Mouse (Mus musculus) adrenal gland, adult 18-20 months (tissue): ENCODE results near the gene Nsmce4a. TPM values are rescaled to one million over a fixed set of nuclear protein-coding genes. Genes with fewer than 3 reads are reported as not detected.
"Not testable (repeated sequence)": the region's sequence is repeated elsewhere in the genome, so short reads cannot be mapped to it uniquely, and the experiment has no call there.

Source experiments
- DNase-seq, 2 experiments: peaks; one replicate each; pipeline ENCODE4 v3.0.0; 2021 to 2022; ENCODE audit warnings: low spot score in 2 of 2
- long read RNA-seq, 2 experiments: library from polyadenylated mRNA; stranded (forward); transcript quantifications; one replicate each; pipeline ENCODE4 v2.0.0; 2021
- total RNA-seq, 2 experiments: library from RNA; stranded (reverse); gene quantifications; 1 replicate in 1 of 2; 2 replicates in 1 of 2; pipeline ENCODE4 v1.2.3; 2021

The Nsmce4a gene
- total RNA-seq = 10 to 100 TPM; 38.2 to 55.1 TPM
- long read RNA-seq, experiment 1, transcript Nsmce4a-202 (11 exons, 1,435 nt) = major isoform, 20 of 20 reads
- long read RNA-seq, experiment 1, partial matches to known transcripts = 0 of 20 reads
- long read RNA-seq, experiment 1, other reads (novel, unspliced or antisense) = 0 of 20 reads
- long read RNA-seq, experiment 2, transcript Nsmce4a-202 (11 exons, 1,435 nt) = major isoform, 69 of 77 reads
- long read RNA-seq, experiment 2, partial matches to known transcripts = 2 of 77 reads
- long read RNA-seq, experiment 2, other reads (novel, unspliced or antisense) = 6 of 77 reads

- no peak for DNase-seq
Observed at GRCm38 (mm10) chr7:130572821-130573220, at the start of gene Nsmce4a. TSS of gene Nsmce4a (minus strand) at chr7:130573118.

DNA sequence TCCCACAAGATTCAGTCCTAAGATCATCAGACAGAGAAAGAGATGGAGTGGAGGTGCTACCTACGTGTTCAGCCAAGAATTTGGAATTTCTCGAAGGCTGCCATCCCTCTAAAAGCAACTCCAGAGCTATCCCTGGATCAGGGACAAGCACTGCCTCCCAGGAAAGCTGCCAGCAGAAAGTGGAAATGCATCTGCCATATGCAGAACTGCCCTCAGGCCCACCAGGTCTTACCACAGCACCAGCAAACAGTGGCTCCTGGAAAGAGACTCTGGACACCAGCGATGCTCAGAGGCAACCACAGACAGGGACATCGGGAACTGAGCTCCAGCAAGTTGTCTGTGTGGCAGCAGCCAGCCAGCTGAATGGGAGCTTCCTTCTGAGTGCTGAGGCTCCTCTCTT, 49.4 kb upstream of the Nsmce4a start:
- no peak for DNase-seq

- no peak for DNase-seq
Observed at GRCm38 (mm10) chr7:130621953-130622352, 49.0 kb upstream of the Nsmce4a start.

GRCm38 (mm10) chr7:130621068-130621467, 48.1 kb upstream of the Nsmce4a start:
- DNase-seq = no peak

GRCm38 (mm10) chr7:130617591-130617990, 44.7 kb upstream of the Nsmce4a start:
- no peak for DNase-seq

DNA sequence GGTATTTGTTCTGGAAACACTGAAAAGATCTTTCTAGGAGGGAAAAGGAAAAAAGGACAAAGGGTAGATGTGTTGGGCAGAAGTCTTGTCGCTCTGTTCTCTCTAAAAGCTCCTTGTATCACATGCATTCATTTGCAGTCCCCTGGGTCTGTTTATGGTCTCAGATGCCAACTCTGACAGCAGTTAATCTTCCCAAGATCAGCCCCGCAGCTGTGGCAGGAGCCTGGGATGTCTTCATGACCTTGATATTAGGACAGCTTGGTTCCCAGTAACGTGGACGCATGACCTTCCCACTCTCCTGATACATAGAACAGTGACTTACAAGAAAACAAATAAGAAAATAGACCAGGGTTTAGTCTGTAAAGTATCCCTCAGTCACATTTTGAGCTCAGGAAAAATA, 41.1 kb upstream of the Nsmce4a start:
- no peak for DNase-seq

- DNase-seq = no peak
Observed at GRCm38 (mm10) chr7:130606958-130607357, 34.0 kb upstream of the Nsmce4a start.

- no peak for DNase-seq
Observed at GRCm38 (mm10) chr7:130605111-130605510, 32.2 kb upstream of the Nsmce4a start.

GRCm38 (mm10) chr7:130604390-130604789, 31.5 kb upstream of the Nsmce4a start:
- no peak for DNase-seq

DNA sequence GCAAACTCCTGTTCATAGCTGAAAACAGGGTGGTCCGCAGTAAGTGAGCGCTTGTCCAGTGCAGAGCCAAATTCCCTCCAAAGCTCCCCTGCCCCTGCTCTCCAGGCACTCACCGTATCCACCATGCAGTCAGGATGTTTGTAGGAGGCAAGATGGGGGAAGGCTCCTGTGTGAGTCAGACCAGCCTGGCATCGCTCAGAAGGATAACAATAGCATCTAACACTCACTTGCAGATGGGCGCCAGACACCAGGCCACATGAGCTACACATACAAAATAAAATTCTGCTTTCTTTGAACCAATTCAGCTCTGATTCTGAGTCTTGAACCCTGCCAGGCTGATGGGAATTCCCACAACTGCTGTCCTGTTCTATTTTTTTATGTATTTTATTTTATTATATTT, 30.6 kb upstream of the Nsmce4a start:
- no peak for DNase-seq

- DNase-seq = no peak
Observed at GRCm38 (mm10) chr7:130602804-130603203, 29.9 kb upstream of the Nsmce4a start.

- DNase-seq = no peak
Observed at GRCm38 (mm10) chr7:130600546-130600945, 27.6 kb upstream of the Nsmce4a start.

DNA sequence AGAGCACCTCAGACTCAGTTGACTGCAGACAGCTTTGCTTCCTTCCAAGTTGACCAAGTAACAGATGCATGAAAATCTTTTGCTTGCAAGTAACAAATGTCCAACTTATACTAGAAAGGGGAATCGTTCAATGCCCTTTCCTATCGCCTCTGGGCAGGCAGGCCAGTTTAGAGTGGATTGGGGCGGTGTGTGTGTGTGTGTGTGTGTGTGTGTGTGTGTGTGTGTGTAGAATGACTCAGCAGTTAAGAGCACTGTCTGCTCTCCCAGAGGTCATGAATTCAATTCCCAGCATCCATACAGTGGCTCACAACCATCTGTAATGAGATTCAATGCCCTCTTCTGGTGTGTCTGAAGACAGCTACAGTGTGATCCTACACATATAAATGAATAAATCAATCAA, 27.2 kb upstream of the Nsmce4a start:
- no peak for DNase-seq

- DNase-seq = no peak
Observed at GRCm38 (mm10) chr7:130597546-130597945, 24.6 kb upstream of the Nsmce4a start.

- DNase-seq = not testable (repeated sequence)
Observed at GRCm38 (mm10) chr7:130596079-130596855, 23.3 kb upstream of the Nsmce4a start.

- DNase-seq = not testable (repeated sequence)
Observed at GRCm38 (mm10) chr7:130593375-130594239, 20.7 kb upstream of the Nsmce4a start.

- DNase-seq = not testable (repeated sequence)
Observed at GRCm38 (mm10) chr7:130592975-130593374, 20.1 kb upstream of the Nsmce4a start.

DNA sequence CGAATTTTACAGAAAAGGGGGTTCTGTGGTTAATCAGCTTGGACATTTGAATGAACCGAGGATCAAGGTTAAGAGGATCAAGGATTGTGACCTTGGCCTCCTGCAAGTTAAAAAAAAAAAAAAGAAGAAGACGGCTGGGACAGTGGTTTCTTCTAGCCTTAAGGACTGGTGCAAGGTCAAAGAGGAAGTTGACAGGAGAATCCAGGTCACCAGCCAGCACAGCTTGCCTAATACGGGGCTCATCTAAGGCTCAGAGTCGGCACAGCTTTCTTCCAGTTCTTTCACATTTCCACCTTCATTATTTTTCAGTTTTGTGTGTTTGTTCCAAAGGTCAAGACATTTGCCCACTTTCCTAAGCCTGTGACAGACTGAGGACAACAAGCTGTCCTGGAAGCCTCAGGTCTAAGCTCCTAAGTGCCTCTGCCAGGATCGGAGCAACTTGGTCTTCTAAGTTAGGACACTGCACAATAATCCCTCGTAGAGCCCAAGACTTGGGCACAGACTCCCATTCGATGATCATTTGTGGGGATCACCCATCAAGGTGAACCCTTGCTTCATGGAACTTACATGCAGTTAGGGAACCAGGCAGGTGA, 18.0 kb upstream of the Nsmce4a start:
- DNase-seq = no peak

DNA sequence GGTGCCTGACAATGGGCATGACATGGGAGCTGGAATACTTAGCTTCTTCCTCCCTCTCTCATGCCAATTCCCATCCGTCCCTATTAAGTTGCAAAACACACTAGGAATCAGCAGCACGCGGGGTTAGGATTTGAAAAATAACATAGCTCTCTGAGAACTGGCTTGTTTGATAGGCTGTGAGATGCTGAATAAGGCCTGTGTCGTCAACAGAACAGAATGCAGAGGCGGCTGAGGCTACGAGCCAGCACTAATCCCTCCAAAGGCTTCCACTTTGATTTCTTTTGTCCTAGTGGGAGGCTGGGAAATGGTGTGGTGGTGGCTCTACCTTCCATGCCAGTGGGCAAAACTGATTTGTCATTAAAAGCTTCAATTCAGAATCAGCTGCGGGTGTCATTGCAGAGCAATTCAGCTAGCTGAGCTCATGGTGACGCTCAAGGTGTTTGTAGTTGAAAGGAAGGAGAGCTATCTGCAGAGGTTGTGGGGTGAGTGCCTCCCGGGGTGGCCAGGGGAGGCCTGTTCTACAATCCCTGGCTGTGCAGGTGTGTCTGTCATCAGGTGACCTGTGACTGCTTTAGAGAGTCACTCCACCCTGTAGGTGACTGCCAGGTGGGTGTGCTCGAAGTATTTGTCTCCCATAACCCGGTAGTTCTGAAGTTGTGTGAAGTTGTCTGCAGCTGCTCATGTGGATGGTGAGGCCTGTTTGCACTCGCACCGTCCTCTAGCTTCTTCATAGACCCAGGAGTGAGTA, 17.3 kb upstream of the Nsmce4a start:
- DNase-seq = no peak

GRCm38 (mm10) chr7:130586521-130587072, 13.7 kb upstream of the Nsmce4a start:
- no peak for DNase-seq
